Mouse (Mus musculus) layer of hippocampus, adult 2 months (tissue): Measurements from ENCODE around the gene Adcy10. TPM values are rescaled to one million over a fixed set of nuclear protein-coding genes. Genes with fewer than 3 reads are reported as not detected.

Experiments used
- DNase-seq, 2 experiments: peaks; one replicate each; pipeline ENCODE4 v3.0.0; 2022; ENCODE audit warnings: low spot score in 2 of 2
- H3K27ac ChIP-seq: fragments of 200-600 bp; 2 replicates; pipeline ENCODE4 v1.8.1; 2022
- H3K4me3 ChIP-seq: fragments of 200-600 bp; 2 replicates; pipeline ENCODE4 v1.8.1; 2022; ENCODE audit warnings: mild to moderate bottlenecking
- CTCF ChIP-seq: fragments of 200-600 bp; conservative IDR thresholded peaks from 2 replicates; pipeline ENCODE4 v1.8.1; 2022; ENCODE audit warnings: antibody characterized with exemption, mild to moderate bottlenecking, moderate library complexity
- total RNA-seq, 2 experiments: library from RNA; stranded (reverse); gene quantifications; 2 replicates each; pipeline ENCODE4 v1.2.3; 2021

The Adcy10 gene
- total RNA-seq, 2 experiments from 2014 or later: 0.33 to 0.39 TPM

GRCm38 (mm10) chr1:165559073-165559472, 74.1 kb downstream of the Adcy10 start:
- DNase-seq: peak; percentile 81 to 92
- TF ChIP-seq CTCF: no peak
- Histone ChIP-seq H3K4me3 (no peak overlapping the region), H3K27ac (peak overlapping the region; percentile 83)

- Histone ChIP-seq H3K27ac (no peak overlapping the region), H3K4me3 (no peak overlapping the region)
- DNase-seq: no peak
- TF ChIP-seq CTCF: no peak
Observed at GRCm38 (mm10) chr1:165565283-165565682, 80.3 kb downstream of the Adcy10 start.

- no peak for DNase-seq
- Histone ChIP-seq H3K27ac (no peak overlapping the region), H3K4me3 (no peak overlapping the region)
- TF ChIP-seq CTCF: no peak
Observed at GRCm38 (mm10) chr1:165567466-165567865, 82.5 kb downstream of the Adcy10 start.

GRCm38 (mm10) chr1:165576005-165576404, 91.0 kb downstream of the Adcy10 start:
- Histone ChIP-seq H3K27ac (no peak overlapping the region), H3K4me3 (no peak overlapping the region)
- TF ChIP-seq CTCF: no peak
- no peak for DNase-seq

- TF ChIP-seq CTCF: no peak
- H3K4me3 ChIP-seq: no peak overlapping the region
- H3K27ac ChIP-seq: no peak overlapping the region
- no peak for DNase-seq
Observed at GRCm38 (mm10) chr1:165576459-165577112, 91.6 kb downstream of the Adcy10 start.

- peak; percentile 76 for TF ChIP-seq CTCF
- Histone ChIP-seq H3K4me3 (no peak overlapping the region), H3K27ac (no peak overlapping the region)
- no peak for DNase-seq
Observed at GRCm38 (mm10) chr1:165579332-165579731, 94.3 kb downstream of the Adcy10 start.

- DNase-seq: no peak
- Histone ChIP-seq H3K27ac (no peak overlapping the region), H3K4me3 (no peak overlapping the region)
- no peak for TF ChIP-seq CTCF
Observed at GRCm38 (mm10) chr1:165581255-165581654, 96.3 kb downstream of the Adcy10 start.

- Histone ChIP-seq H3K4me3 (no peak overlapping the region), H3K27ac (no peak overlapping the region)
- peak; percentile 89 to 90 for DNase-seq
- TF ChIP-seq CTCF: peak; percentile 95
Observed at GRCm38 (mm10) chr1:165583529-165584184, 98.7 kb downstream of the Adcy10 start.

- Histone ChIP-seq H3K4me3 (no peak overlapping the region), H3K27ac (peak overlapping the region; percentile 32; the same call in 1 of the 2 replicates)
- TF ChIP-seq CTCF: no peak
- DNase-seq: no peak
Observed at GRCm38 (mm10) chr1:165585389-165586104, 100.6 kb downstream of the Adcy10 start.

GRCm38 (mm10) chr1:165586366-165586765, 101.4 kb downstream of the Adcy10 start:
- Histone ChIP-seq H3K4me3 (no peak overlapping the region), H3K27ac (no peak overlapping the region)
- TF ChIP-seq CTCF: no peak
- no peak for DNase-seq

- no peak for TF ChIP-seq CTCF
- no peak overlapping the region for H3K4me3 ChIP-seq
- DNase-seq: no peak
- peak overlapping the region; percentile 63; the same call in 1 of the 2 replicates for H3K27ac ChIP-seq
Observed at GRCm38 (mm10) chr1:165587845-165588244, 102.9 kb downstream of the Adcy10 start.

- no peak for DNase-seq
- Histone ChIP-seq H3K4me3 (no peak overlapping the region), H3K27ac (peak overlapping the region; percentile 15; the same call in 1 of the 2 replicates)
- peak; percentile 39 for TF ChIP-seq CTCF
Observed at GRCm38 (mm10) chr1:165589280-165590048, 104.5 kb downstream of the Adcy10 start.

- Histone ChIP-seq H3K4me3 (no peak overlapping the region), H3K27ac (no peak overlapping the region)
- TF ChIP-seq CTCF: no peak
- no peak for DNase-seq
Observed at GRCm38 (mm10) chr1:165590760-165591159, 105.8 kb downstream of the Adcy10 start.
